Mouse (Mus musculus) lung, adult 2 months (tissue): ENCODE data around the gene Ldlrad3.

Experiments
- CTCF ChIP-seq: fragments of 200-500 bp; IDR thresholded peaks from 2 replicates; pipeline ENCODE4 v1.5.1; 2011; ENCODE audit warnings: mild to moderate bottlenecking, low read length, control low read depth; ENCODE audit not compliant: insufficient read depth
- POLR2A ChIP-seq: fragments of 200-500 bp; IDR thresholded peaks from 2 replicates; pipeline ENCODE4 v1.6.1; 2011; ENCODE audit warnings: low read depth, mild to moderate bottlenecking, control low read depth, low read length, borderline replicate concordance; ENCODE audit errors: extremely low read depth

- TF ChIP-seq CTCF (no peak), POLR2A (no peak)
Measured at GRCm38 (mm10) chr2:102063906-102064505, 122.2 kb downstream of the Ldlrad3 start.
